Mouse (Mus musculus): ENCODE results near the gene A430078G23Rik.

- TF ChIP-seq POLR2A (IDR thresholded peaks at IDR 0.05; ENCODE audit: low read depth, low read length) (no peak), CTCF (IDR thresholded peaks at IDR 0.05; ENCODE audit: extremely low read depth, insufficient read depth, insufficient read length, insufficient replicate concordance) (peak; percentile 73; the same call in 1 of the 2 replicates)
These were observed 4.8 kb downstream of the A430078G23Rik start for GRCm38 (mm10) chr8:3358060-3358459.
